Mouse (Mus musculus) forelimb bud, embryonic 11.5 days (tissue): ENCODE measurements at regions not wholly inside any gene's neighbourhood (a gene's known extent, or its start where the extent isn't known, plus 50 kb on each side); places are given as distances from the start of the nearest gene placed in this dataset.

Source experiments
- DNase-seq: peaks from one replicate; pipeline ENCODE4 v3.0.0-alpha.2; 2012; ENCODE audit warnings: low read depth, low spot score

DNA sequence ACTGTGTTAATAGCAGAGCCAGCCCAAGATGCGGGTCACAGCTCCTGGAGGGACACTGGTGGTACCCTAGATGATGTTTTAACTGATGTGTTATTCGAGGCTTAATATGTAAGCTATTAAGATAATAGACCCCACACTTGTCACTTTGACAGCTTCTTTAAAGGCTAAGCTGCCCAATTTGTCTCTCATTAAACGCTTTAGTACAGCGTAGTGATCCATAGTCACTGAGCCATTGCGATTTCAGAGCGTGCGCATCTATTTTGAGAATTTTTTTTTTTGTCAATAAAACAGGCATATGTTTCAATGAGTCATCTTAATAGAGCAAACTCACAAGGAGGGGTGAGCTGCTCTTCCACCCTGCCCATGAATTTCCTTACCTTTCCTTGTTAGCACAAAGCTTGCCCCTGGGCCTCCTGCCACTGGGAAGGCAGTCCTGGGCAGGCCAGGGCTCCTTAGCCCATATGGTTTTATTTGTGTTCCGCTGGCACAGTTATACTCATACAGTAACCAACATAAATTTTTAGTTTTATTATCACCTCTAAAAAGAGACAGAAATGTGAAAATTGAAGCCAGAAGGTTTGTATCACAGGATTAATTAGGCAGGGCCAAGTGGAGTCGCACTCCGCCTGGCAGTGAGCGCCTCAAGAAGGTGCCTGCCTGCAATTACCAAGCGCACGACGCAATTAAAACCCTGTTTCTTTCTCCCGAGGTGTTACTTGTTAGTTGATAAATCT, 294.3 kb downstream of the Etv1 start:
- peak; percentile 11 for DNase-seq

DNA sequence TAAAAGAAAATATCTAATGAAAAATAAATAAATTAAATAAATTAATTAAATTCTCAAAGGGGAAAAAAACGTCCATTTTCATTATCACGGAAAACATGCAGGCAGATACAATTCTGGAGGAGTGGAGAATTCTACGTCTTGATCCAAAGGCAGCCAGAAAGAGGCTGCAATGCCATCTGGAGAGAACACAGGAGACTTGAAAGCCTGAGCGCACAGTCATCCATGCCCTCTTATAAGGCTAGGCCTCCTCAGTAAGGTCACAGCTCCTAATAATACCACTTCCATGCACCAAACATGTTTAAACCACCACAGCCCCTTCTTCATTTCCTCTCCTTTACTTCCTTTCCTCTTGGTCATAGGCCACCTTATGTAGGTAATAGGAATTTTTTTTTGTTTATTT, 307.1 kb downstream of the Etv1 start:
- no peak for DNase-seq

- peak; percentile 49 for DNase-seq
These were observed 315.6 kb downstream of the Etv1 start for GRCm38 (mm10) chr12:39094638-39095230.

DNA sequence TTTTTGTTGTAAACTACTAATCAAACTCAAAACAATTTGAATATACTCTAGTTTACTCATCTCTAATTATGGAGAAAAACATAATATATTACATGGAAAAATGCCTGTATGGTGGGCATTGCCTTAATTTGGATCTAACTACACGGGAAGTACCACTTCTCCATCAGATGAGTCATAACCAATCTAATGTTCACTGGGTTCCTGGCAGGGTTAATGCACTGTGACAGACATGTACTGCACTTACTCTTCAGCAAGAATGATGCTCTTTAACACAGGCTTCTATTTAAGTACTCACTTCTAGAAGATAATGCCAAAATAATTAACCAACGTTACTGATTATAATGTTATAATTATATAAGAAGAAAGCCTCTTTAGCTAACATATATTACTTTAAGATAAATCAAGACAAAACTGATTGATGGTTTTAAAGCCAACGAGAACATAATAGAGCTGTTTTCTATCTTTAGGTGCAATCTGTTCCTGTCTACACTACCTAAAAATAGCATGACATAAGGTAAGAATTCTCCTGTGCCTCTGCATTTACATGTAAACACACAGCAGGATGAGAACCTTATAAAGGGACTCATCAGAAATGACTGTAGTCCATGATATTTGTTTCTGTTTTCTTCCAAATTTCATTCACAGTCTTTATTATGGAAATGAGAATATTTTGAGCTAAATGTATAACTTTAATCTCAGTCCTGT, 344.4 kb downstream of the Etv1 start:
- DNase-seq, result no peak

DNA sequence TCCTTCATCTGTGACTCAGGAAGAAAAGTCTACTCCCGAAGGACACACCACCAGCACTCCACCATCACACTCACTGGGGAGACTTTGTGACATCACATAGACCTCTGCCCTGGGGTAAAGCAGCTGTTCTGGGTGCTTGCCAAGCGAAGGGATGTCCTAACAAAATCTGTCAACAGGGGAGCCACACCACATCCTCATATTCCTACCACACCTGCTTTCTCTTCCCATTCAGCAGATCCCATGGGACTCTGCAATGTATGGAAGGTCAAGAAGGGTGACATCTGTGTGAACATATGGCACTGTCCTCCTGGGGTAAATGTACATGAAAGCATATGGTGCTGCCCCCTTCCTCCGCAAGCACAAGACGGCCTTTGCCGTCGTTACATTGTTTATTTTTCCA, 375.5 kb downstream of the Etv1 start:
- peak; percentile 4 for DNase-seq

DNA sequence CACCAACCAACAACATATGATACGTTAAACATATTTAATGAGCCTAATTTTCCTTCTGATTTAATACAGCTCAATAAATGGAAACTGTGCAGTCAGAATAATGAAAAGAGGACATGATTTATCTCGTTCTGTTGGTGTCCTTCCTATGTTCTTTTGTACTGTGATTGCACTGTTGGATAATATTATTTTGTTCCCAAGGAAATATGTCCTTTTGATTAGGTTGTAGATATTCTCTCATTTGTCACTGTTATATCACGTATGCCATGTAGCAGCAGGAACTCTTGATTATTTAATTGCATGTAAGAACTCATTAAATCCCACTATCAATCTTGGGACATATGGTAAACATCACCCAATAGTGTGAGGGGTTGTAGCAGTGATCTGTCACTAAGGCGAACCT, 397.8 kb downstream of the Etv1 start:
- DNase-seq, result no peak

DNA sequence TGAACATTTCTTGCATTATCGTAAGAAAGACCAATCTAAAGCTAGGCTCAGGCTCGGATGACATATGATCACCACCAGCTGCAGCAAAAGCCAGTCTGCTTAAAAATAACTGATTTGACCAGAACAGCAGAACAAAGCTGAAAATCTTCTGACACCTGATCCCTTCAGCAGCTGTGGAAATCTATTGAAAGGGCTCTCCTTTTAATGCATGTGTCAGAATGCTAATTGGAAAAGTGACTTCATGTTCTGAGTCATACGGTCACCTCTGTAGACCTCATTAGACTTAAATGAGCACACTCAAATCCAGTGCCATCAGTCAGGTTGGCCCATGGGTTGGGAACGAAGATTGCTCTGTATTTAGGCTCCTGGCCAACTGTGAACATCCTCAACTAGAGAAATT, 444.9 kb downstream of the Etv1 start:
- peak; percentile 31 for DNase-seq

DNA sequence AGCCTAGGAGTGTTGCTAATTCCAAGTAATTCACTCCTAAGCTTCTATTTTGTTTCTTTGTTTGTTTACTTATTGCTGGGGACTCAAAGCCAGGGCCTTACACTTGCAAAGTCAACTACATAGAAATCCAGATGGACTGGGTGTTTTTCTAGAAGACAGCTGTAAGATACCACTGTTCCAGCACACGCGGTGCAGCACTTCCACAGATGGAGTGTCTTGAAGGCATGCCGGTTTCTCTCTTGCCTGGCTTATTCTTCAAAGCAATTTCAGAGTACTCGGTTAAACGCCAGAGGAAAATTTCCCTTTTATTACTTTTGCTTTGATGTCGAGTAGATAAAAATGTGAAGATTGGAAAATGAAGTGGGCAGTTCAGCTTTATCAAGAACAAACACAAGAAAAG, 477.4 kb downstream of the Etv1 start:
- no peak for DNase-seq

- DNase-seq, result no peak
These were observed 478.4 kb downstream of the Etv1 start for GRCm38 (mm10) chr12:39257571-39257970.

GRCm38 (mm10) chr12:39289676-39290075, 510.5 kb downstream of the Etv1 start:
- DNase-seq, result no peak

DNA sequence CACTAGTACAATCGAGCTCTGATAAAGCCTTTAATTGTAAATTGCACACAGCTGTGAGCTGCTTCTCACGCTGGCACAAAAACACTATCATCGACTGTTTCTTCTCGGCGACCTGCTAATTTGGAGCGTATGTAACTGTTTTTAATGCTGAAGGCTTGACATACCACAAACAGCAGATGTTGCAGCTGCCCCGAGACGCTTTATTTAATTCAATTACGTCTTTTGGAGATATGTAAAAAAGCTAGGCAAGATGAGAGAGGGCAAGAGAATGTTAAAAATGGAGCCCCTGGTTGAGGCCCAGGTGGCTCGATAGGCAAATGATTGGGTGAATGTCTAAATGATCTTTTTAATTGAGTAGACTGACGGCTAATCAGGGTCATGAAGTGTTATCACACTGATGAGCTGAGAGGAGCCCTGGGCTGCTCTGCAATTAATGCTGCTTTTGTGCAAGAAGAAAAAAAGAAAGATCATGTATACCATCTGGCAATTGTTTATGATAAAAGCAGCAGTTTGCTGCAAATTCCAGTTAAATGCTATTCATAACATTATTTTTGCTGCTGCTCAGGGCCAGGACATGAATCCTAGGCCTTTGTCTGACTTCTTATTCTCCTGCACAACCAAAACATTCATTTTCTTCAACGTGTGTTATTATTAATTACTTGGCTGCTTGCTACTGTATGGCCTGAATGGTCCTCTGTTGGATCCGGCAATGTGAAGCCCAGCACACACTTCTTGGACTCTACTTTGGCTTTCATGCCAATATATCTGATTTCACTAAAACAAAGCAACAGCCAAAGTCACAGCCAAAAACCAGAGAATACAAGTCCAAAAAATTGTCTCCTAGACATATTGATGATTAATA, 522.4 kb downstream of the Etv1 start:
- peak; percentile 20 for DNase-seq

GRCm38 (mm10) chr12:39302213-39302591, 523.0 kb downstream of the Etv1 start:
- DNase-seq, result no peak

- no peak for DNase-seq
These were observed 528.6 kb downstream of the Etv1 start for GRCm38 (mm10) chr12:39307746-39308145.

DNA sequence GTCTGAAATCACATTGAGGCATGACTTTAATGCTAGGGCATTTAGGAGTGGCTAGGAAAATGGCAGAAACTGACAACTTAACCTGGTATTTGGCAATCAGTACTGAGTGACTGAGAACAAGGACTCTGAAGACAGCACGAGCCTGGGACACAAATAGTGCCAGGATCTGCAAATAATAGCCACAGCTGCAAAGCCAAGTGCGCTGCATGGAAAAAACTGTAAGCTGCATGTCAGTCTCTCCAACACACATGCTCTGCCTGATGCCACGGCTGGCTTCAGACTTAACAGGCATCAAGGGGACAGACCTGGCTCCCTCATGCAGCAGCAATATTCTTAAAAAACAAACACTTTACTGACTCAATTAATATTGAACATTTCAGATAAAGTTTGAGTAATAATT, 530.7 kb downstream of the Etv1 start:
- DNase-seq, result no peak

DNA sequence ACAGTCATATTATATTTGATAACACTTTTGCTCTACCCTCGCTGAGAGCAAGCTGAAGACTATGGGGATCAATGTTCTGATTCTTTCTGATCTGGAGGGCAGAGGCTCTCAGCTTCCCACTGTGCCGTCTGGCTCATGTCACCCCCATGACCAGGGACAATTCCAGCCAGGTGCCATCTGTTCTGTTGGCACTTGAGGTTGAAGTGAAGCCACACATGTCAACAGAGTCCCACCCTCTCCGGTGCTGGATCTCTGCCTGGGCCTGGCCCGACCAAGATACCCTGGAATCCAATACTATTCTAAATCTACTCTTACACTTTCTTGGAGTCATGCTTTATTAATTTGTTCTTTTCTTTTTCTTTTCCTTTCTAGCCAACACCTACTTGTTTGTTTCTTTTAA, 538.0 kb downstream of the Etv1 start:
- DNase-seq, result no peak

- no peak for DNase-seq
These were observed 542.3 kb downstream of the Etv1 start for GRCm38 (mm10) chr12:39321453-39321852.

GRCm38 (mm10) chr12:39326157-39326556, 547.0 kb downstream of the Etv1 start:
- DNase-seq, result peak; percentile 47

DNA sequence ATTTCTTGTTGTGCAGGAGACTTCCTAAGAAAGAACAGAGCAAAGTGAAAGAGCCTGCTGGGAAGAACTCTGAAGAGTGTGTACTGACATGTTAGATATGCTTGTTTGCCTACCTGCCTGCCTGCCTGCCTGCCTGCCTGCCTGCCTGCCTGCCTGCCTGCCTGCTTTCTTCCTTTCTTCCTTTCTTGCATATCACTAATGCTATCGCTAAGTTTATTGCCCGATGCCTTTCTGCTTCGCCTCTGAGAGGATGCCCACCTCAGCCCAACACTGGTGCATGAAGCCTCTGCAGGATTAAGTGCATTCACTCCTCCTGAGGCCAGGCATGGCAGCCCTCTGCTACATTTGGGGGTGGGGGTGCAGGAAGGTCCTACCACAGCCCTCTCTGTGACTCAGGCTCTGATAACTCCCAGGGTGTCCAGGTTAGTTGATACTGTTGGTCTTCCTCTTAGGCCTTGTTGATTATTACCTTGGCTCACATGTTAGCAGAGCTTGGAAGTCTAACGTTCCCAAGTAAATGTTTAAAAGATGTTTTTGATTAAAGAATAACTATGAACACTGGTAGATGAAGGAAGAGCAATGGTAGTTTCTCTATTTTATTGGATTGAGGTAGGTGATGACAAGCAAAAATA, 547.6 kb downstream of the Etv1 start:
- no peak for DNase-seq

GRCm38 (mm10) chr12:39328377-39328776, 549.2 kb downstream of the Etv1 start:
- DNase-seq, result no peak

GRCm38 (mm10) chr12:39339101-39339538, 559.9 kb downstream of the Etv1 start:
- no peak for DNase-seq

GRCm38 (mm10) chr12:39341751-39342271, 562.6 kb downstream of the Etv1 start:
- DNase-seq, result no peak
